Mouse (Mus musculus) heart, adult 2 months (tissue): ENCODE measurements around the gene Tmem25. TPM values are rescaled to one million over a fixed set of nuclear protein-coding genes. Genes with fewer than 3 reads are reported as not detected.
"Not testable (repeated sequence)": the region's sequence is repeated elsewhere in the genome, so short reads cannot be mapped to it uniquely, and the experiment has no call there.

Experiments used
- DNase-seq, 2 experiments: peaks; one replicate each; pipeline ENCODE4 v3.0.0; 2021
- H3K27ac ChIP-seq: fragments of 200-600 bp; 2 replicates; pipeline ENCODE4 v1.8.1; 2022
- H3K27me3 ChIP-seq: fragments of 200-500 bp; 2 replicates; pipeline ENCODE4 v1.6.1; 2012; ENCODE audit warnings: mild to moderate bottlenecking, low read length, inconsistent platforms, mixed read lengths; ENCODE audit not compliant: control insufficient read depth, insufficient read depth
- H3K36me3 ChIP-seq: fragments of 200-500 bp; 2 replicates; pipeline ENCODE4 v1.6.1; 2012; ENCODE audit warnings: low read length, inconsistent platforms; ENCODE audit not compliant: control insufficient read depth, insufficient read depth
- H3K4me1 ChIP-seq: fragments of 200-500 bp; 2 replicates; pipeline ENCODE4 v1.6.1; 2011; ENCODE audit warnings: low read length; ENCODE audit not compliant: control insufficient read depth, insufficient read depth
- H3K4me3 ChIP-seq: fragments of 200-600 bp; 2 replicates; pipeline ENCODE4 v1.8.1; 2022
- H3K79me2 ChIP-seq: fragments of 200-500 bp; replicated peaks from 2 replicates; pipeline ENCODE4 v1.6.1; 2012; ENCODE audit warnings: mild to moderate bottlenecking, inconsistent platforms, low read length, moderate library complexity, mixed read lengths; ENCODE audit not compliant: control insufficient read depth, insufficient read depth
- H3K9ac ChIP-seq: fragments of 200-500 bp; 2 replicates; pipeline ENCODE4 v1.6.1; 2012; ENCODE audit warnings: low read depth, mild to moderate bottlenecking, control low read depth, inconsistent platforms, low read length, mixed read lengths
- CTCF ChIP-seq: fragments of 200-600 bp; IDR thresholded peaks from 2 replicates; pipeline ENCODE4 v1.8.1; 2022; ENCODE audit warnings: antibody characterized with exemption, mild to moderate bottlenecking, moderate library complexity
- EP300 ChIP-seq: fragments of 200-500 bp; IDR thresholded peaks from 2 replicates; pipeline ENCODE4 v1.6.1; 2011; ENCODE audit warnings: low read depth, low read length, control low read depth; ENCODE audit not compliant: insufficient read depth
- POLR2A ChIP-seq: fragments of 200-500 bp; IDR thresholded peaks from 2 replicates; pipeline ENCODE4 v1.6.1; 2011; ENCODE audit warnings: mild to moderate bottlenecking, low read depth, low read length, control low read depth; ENCODE audit not compliant: insufficient read depth
- whole genome bisulfite sequencing: fragments of 180-500 bp; shearing (Covaris S2); methylation state at CpG from one replicate; pipeline ENCODE4 v1.1.7; 2018; 5-methylcytosine and 5-hydroxymethylcytosine counted together
- intact Hi-C: fragments of 180-260 bp; cut with DNase I; formaldehyde crosslinking; loops from one replicate; pipeline ENCODE4 v1.15.1; 2025
- polyA plus RNA-seq: library from polyadenylated mRNA; depleted of rRNA; stranded (reverse); fragments of >200 nt; gene quantifications from 2 replicates; pipeline ENCODE4 v1.2.3, GENCODE M21; 2012
- total RNA-seq, 2 experiments: library from RNA; stranded (reverse); gene quantifications; 2 replicates each; pipeline ENCODE4 v1.2.3; 2021

Tmem25 gene
- total and polyA plus RNA-seq, 3 experiments, result 10.6 to 22.5 (median 10.9) TPM

DNA sequence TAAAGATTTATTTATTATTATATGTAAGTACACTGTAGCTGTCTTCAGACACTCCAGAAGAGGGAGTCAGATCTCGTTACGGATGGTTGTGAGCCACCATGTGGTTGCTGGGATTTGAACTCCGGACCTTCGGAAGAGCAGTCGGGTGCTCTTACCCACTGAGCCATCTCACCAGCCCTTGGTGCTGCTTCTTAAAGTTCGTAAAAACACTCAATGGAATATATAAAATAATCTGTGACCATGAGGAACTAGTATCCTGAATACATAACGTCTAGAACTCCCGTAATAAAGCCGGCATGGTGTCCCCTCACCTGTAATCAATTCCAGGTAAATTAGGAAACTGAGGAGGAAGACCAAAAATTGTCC lies 31.1 kb downstream of the Tmem25 start:
- H3K27me3 ChIP-seq, DNase-seq, H3K9ac ChIP-seq, H3K79me2 ChIP-seq: not testable (repeated sequence)
- peaks cover 11% of the 10 kb centered on the region for H3K4me1 ChIP-seq
- H3K36me3 ChIP-seq, result peaks cover 17% of the 10 kb centered on the region
- TF ChIP-seq CTCF, result peak; percentile 17; the same call in 1 of the 2 replicates
- 31% methylated on average over 8 of the region's 9 CpGs for WGBS
- intact Hi-C loops, result loop anchor here (5.0 kb wide), 1 partner anchor 111 kb away; no protein-coding TSS in a partner anchor
- H3K27ac ChIP-seq, result peak overlapping the region; percentile 98
- peak overlapping the region; percentile 99 for H3K4me3 ChIP-seq

DNA sequence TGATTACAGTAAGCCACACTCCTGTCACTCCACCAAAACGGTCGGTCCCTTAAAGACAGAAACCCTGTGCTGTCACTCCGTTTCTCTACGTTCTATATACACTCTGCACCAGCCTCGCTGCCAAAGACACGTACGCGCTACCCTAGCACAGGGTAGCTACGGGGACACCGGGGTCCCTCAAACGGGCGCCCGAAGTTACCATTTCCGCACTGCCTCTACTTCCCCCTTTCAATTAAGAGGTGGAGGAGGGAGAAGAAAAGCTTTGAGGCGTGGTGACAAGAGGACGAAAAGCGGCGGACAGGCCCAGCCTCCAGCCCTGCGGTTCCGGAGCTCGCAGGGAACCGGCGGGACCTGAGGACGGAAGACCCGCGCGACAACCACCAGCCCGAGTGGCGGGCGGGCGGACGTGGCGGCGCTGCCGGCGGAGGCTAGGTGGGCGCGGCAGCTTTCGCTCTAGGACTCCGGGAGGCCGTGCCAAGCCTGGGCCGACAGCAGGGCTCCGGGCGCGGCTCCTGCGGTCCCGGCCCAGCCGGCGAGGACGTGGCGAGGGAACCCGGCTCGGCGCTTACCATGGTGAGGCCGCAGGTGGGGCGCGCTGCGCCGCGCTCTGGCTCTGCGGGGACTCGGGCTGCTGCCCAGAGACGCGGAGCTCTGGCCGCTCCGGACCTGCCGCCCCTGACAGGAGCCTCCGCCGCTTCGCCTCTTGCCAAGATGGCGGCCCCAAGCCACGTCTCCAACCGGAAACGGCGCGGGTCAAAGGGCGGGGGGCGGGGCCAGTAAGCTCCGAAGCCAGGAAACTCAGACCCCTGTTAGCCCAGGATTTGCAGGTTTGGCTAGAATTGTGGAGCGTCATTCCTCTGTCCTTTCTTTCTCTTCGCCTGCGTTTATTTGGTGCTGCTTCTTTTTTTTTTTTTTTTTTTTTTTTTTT lies 31.7 kb downstream of the Tmem25 start, which contains the start of the genes Arcn1 and Ift46:
Gene Arcn1, minus strand, starts transcription at position 745 of the 928 bp plus-strand sequence.
Gene Ift46, plus strand, starts transcription at position 808 of the 928 bp plus-strand sequence.
- Histone ChIP-seq H3K4me3 (peak within 1 kb of the TSS; percentile 99), H3K27ac (peak within 1 kb of the TSS; percentile 98), H3K9ac (peak within 1 kb of the TSS; percentile 97), H3K4me1 (peaks cover 13% of the 10 kb centered on the region), H3K79me2 (peaks cover 4% of the 10 kb centered on the region), H3K27me3 (no peaks in the 10 kb centered on the region), H3K36me3 (peaks cover 21% of the 10 kb centered on the region)
- intact Hi-C loops, result loop anchor here (2.0 to 5.0 kb wide), 2 partner anchors 35 to 110 kb away; no protein-coding TSS in a partner anchor
- peak; percentile 89 to 91 for DNase-seq
- TF ChIP-seq CTCF (no peak), POLR2A (peak; percentile 83), EP300 (0 out of 2 replicates have a peak, but pooled peaks have one; percentile 43)
- 1% methylated on average over 82 of the region's 82 CpGs for WGBS

DNA sequence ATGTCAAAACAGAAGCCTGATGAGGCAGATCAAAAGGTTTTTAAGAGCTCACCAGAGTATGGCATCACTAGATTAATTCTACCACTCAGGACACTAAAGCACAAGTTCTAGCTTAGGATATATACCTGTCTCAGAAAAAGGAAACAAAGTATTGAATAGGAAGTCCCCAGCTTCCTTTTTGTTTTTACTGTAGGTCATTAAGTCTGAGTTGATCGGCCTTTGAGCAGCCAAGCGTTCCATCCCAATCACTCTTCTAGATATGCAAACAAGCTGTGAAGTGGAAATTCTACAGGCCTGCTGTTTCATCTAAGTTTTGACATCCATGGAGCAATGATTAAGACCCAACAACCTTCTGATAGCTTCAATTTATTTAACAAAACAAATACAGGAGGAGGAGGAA lies 38.2 kb downstream of the Tmem25 start:
- no peak for TF ChIP-seq EP300
- no peak overlapping the region for H3K9ac ChIP-seq
- peaks cover 6% of the 10 kb centered on the region for H3K79me2 ChIP-seq
- H3K27ac ChIP-seq, result no peak overlapping the region
- no peaks in the 10 kb centered on the region for H3K27me3 ChIP-seq
- H3K4me3 ChIP-seq, result no peak overlapping the region
- intact Hi-C loops, result no loop called here
- 16% methylated on average over 2 of the region's 2 CpGs for WGBS
- no peak for DNase-seq
- peaks cover 20% of the 10 kb centered on the region for H3K4me1 ChIP-seq
- H3K36me3 ChIP-seq, result peaks cover 45% of the 10 kb centered on the region

DNA sequence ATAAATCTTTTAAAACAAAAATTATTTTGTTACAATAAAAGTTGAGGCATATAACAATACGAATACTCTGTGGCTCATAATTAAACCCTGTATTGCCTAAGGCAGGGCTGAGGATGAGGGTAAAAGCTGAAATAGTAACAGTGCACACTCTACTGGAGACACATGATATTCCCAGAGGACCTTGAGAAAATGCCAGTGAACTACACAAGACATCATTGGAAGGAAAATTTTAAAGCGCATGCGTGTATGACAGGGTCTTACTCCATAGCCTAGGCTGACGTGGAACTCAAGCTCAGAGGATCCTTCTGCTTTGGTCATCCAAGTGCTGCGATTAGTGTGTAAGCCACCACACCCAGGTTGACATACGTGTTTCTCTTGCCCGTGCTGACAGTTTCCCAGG lies 50.6 kb downstream of the Tmem25 start:
- no peak overlapping the region for H3K9ac ChIP-seq
- 87% methylated on average over 7 of the region's 7 CpGs for WGBS
- intact Hi-C loops, result loop anchor here (5.0 kb wide), 1 partner anchor 41 kb away; no protein-coding TSS in a partner anchor
- H3K79me2 ChIP-seq, result peaks cover 3% of the 10 kb centered on the region; the same call in 1 of the 2 replicates
- no peak overlapping the region for H3K27ac ChIP-seq
- TF ChIP-seq CTCF (peak; percentile 65), EP300 (no peak)
- H3K36me3 ChIP-seq, result peaks cover 4% of the 10 kb centered on the region
- H3K4me1 ChIP-seq, result no peaks in the 10 kb centered on the region; the same call in 1 of the 2 replicates
- H3K27me3 ChIP-seq, result no peaks in the 10 kb centered on the region
- no peak for DNase-seq
- no peak overlapping the region for H3K4me3 ChIP-seq

DNA sequence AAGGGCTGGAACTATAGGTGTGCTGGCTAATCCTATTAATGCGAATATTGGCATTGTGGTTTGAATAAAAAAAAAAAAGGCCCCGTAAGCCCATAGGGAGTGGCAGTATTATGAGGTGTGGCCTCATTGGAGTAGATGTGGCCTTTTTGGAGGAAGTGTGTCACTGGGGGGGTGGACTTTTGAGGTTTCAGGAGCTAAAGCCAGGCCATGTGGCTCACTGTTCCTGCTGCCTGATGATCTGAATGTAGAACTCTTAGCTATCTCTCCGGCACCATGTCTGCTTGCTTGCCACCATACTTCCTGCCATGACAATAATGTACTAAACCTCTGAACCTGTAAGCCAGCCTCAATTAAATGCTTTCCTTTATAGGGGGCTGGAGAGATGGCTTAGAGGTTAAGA lies 51.8 kb downstream of the Tmem25 start:
- no peak overlapping the region for H3K9ac ChIP-seq
- H3K4me3 ChIP-seq, result no peak overlapping the region
- H3K36me3 ChIP-seq, result peaks cover 4% of the 10 kb centered on the region
- H3K79me2 ChIP-seq, result peaks cover 3% of the 10 kb centered on the region; the same call in 1 of the 2 replicates
- 87% methylated on average over 3 of the region's 3 CpGs for WGBS
- H3K4me1 ChIP-seq, result no peaks in the 10 kb centered on the region; the same call in 1 of the 2 replicates
- DNase-seq, result no peak
- intact Hi-C loops, result loop anchor here (5.0 kb wide), 1 partner anchor 40 kb away; no protein-coding TSS in a partner anchor
- H3K27ac ChIP-seq, result no peak overlapping the region
- no peaks in the 10 kb centered on the region for H3K27me3 ChIP-seq
- TF ChIP-seq EP300, result no peak

DNA sequence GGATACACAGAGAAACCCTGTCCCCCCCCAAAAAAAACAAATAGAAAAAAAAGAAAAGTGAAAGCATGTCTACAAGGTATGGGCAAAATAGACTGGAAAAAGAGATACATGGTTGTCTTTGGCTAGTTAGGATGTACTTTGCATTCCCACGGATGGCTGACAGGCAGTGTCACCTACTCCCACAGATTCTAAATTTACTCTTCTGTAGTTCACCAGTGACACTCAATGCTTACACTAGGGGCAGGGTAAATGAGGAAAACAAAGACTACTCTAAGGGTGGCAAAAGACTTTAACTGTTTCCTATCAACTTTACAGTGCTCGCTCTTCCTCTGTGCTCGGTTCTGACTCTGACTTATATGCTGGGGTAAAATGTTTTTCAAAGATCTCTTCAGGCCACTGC lies 52.4 kb downstream of the Tmem25 start:
- Histone ChIP-seq H3K27ac (no peak overlapping the region), H3K4me1 (no peaks in the 10 kb centered on the region; the same call in 1 of the 2 replicates), H3K9ac (no peak overlapping the region), H3K27me3 (no peaks in the 10 kb centered on the region), H3K4me3 (no peak overlapping the region), H3K79me2 (0 out of 2 replicates have a peak, but pooled peaks cover 2% of the 10 kb centered on the region), H3K36me3 (peaks cover 4% of the 10 kb centered on the region)
- intact Hi-C loops, result loop anchor here (5.0 kb wide), 1 partner anchor 39 kb away; no protein-coding TSS in a partner anchor
- no peak for DNase-seq
- 60% methylated on average over 3 of the region's 3 CpGs for WGBS
- TF ChIP-seq EP300, result no peak
- TF ChIP-seq CTCF, result no peak
- TF ChIP-seq POLR2A, result no peak
